Mouse (Mus musculus) ES-CJ7 (cell line): Measurements from ENCODE around the gene Syk.

Experiments used
- DNase-seq: peaks from one replicate; pipeline ENCODE4 v3.0.0; 2011; ENCODE audit warnings: low read depth, low spot score

The Syk gene

GRCm38 (mm10) chr13:52566777-52567176 is 16.2 kb upstream of the Syk start:
- DNase-seq, result no peak

- no peak for DNase-seq
Observed at GRCm38 (mm10) chr13:52569194-52569769, 13.7 kb upstream of the Syk start.

GRCm38 (mm10) chr13:52570276-52570675 is 12.7 kb upstream of the Syk start:
- no peak for DNase-seq

GRCm38 (mm10) chr13:52571591-52572384 is 11.2 kb upstream of the Syk start:
- DNase-seq, result no peak

GRCm38 (mm10) chr13:52572451-52573446 is 10.2 kb upstream of the Syk start:
- peak; percentile 78 for DNase-seq

GRCm38 (mm10) chr13:52574311-52574710 is 8.7 kb upstream of the Syk start:
- DNase-seq, result no peak

- no peak for DNase-seq
Observed at GRCm38 (mm10) chr13:52575483-52575882, 7.5 kb upstream of the Syk start.

- DNase-seq, result no peak
Observed at GRCm38 (mm10) chr13:52576021-52576614, 6.9 kb upstream of the Syk start.

- DNase-seq, result no peak
Observed at GRCm38 (mm10) chr13:52576841-52577240, 6.1 kb upstream of the Syk start.

- DNase-seq, result no peak
Observed at GRCm38 (mm10) chr13:52577326-52577920, 5.5 kb upstream of the Syk start.

GRCm38 (mm10) chr13:52577939-52578338 is 5.0 kb upstream of the Syk start:
- no peak for DNase-seq

- DNase-seq, result no peak
Observed at GRCm38 (mm10) chr13:52578776-52579175, 4.2 kb upstream of the Syk start.

GRCm38 (mm10) chr13:52582506-52582877 is 481 bp upstream of the Syk start:
- peak; percentile 76 for DNase-seq

GRCm38 (mm10) chr13:52583943-52584562 is 1.1 kb downstream of the Syk start:
- no peak for DNase-seq

- DNase-seq, result peak; percentile 88
Observed at GRCm38 (mm10) chr13:52584654-52585455, 1.9 kb downstream of the Syk start.

- no peak for DNase-seq
Observed at GRCm38 (mm10) chr13:52587761-52588160, 4.8 kb downstream of the Syk start.

- no peak for DNase-seq
Observed at GRCm38 (mm10) chr13:52589043-52589442, 6.1 kb downstream of the Syk start.

GRCm38 (mm10) chr13:52591831-52592230 is 8.9 kb downstream of the Syk start:
- no peak for DNase-seq

GRCm38 (mm10) chr13:52596692-52597091 is 13.7 kb downstream of the Syk start:
- DNase-seq, result no peak

- DNase-seq, result no peak
Observed at GRCm38 (mm10) chr13:52597092-52597678, 14.2 kb downstream of the Syk start.
